Mouse (Mus musculus) right cerebral cortex, postnatal 4 days (tissue): ENCODE results near the gene Olfr1173.

Source experiments
- DNase-seq: peaks from one replicate; pipeline ENCODE4 v3.0.0-alpha.2; 2022

The Olfr1173 gene

DNA sequence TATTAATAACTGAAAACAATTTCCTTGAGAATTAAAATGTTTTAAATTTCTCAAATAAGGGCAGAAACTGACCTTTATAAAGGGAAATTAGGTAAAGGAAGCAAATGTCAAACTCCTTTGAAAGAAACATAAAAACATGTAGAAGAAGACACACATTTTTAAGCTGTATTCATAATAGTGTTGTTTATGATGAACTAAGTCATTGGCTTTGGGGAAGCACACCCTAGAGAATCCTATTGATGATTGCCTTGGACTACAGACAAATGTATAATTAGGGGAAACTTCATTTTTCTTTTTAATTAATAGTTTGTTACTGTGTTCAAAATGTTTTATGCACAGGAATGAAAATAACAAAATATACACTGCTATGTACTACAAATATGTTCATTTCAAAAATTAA is at the start of gene Olfr1173:
TSS of gene Olfr1173 (minus strand) at position 101 of the 400 bp plus-strand sequence.
- DNase-seq, result no peak

DNA sequence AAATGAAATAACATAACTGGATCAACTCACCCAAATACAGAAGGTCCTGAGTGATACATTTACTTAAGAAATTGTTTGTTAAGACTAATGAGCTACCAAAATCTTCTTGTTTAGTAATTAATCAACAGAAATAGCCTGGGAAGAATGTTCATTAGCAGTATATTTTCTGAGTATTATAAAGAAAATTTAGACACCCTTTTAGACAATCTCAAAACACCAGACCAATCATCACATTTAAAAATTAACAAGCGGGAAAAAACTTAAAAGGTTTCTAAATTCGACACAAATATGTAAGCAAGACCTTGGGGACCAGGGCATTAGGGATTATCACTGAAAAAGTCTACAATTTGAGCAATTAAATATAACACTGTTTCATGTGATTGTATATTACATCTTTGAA is 47.4 kb upstream of the Olfr1173 start, which contains the start of gene Olfr1175-ps:
TSS of gene Olfr1175-ps (minus strand) at position 101 of the 400 bp plus-strand sequence.
- no peak for DNase-seq

DNA sequence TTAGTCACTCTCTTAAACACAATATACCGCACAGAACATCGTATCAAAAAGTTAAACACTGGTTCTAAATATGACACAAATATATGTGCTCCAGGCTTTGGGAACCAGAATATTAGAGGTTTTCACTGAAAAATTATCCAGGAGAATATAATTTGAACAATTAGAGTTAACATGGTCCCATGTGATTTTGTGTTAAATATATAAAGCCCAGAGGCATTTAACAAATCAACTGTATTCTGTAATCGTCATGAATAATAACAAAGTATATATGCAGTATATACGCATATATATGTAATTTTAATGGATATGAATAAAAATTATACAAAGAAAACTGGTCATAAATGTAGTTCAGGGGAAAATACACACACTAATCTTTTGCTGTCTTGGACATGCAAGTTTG is 35.4 kb upstream of the Olfr1173 start, which contains the start of gene Olfr1174-ps:
TSS of gene Olfr1174-ps (minus strand) at position 101 of the 400 bp plus-strand sequence.
- DNase-seq, result no peak

DNA sequence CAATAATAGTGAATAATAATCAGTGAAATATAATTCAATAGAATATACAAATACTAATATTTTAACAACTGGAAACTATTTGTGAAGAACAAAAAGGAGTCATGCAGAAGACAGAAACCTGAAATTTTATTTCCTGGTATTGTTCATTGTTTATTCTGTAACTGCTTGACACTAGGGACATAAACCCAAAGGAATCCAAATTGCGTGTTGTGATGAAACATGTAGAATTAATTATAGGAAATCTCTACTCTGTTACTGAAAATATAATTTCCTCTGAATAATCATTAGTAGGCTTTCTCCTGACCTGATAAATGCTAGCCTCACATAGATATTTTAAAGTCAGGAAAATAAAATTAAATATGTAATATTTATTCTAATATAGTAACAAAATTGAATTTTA is 51.4 kb downstream of the Olfr1173 start, which contains the start of gene Olfr1170:
TSS of gene Olfr1170 (minus strand) at position 101 of the 400 bp plus-strand sequence.
- no peak for DNase-seq
